Mouse (Mus musculus) heart, postnatal 0 days (tissue): ENCODE results near the gene Ddx3x. TPM values are rescaled to one million over a fixed set of nuclear protein-coding genes. Genes with fewer than 3 reads are reported as not detected.

Experiments
- ATAC-seq: fragments of 200-750 bp; cut with Nextera tagmentation; 2 replicates; pipeline ENCODE4 v1.8.0; 2017; ENCODE audit warnings: low read depth, moderate number of reproducible peaks, moderate library complexity; ENCODE audit not compliant: insufficient read depth
- DNase-seq: peaks from one replicate; pipeline ENCODE4 v3.0.0-alpha.2; 2016; ENCODE audit warnings: low spot score
- H3K27ac ChIP-seq: fragments of 300-500 bp; sonication (generic); 2 replicates; pipeline ENCODE4 v1.5.1; 2014; ENCODE audit warnings: low read depth, mild to moderate bottlenecking
- H3K27me3 ChIP-seq: fragments of 300-500 bp; sonication (generic); 2 replicates; pipeline ENCODE4 v1.6.1; 2014; ENCODE audit warnings: low read length, mixed read lengths; ENCODE audit not compliant: control insufficient read depth, insufficient read depth
- H3K36me3 ChIP-seq: fragments of 300-500 bp; sonication (generic); replicated peaks from 2 replicates; pipeline ENCODE4 v1.6.1; 2014; ENCODE audit warnings: low read length, mixed read lengths; ENCODE audit not compliant: control insufficient read depth, insufficient read depth
- H3K4me1 ChIP-seq: fragments of 300-500 bp; sonication (generic); 2 replicates; pipeline ENCODE4 v1.6.1; 2014; ENCODE audit warnings: antibody characterized with exemption; ENCODE audit not compliant: control insufficient read depth, insufficient read depth
- H3K4me2 ChIP-seq: fragments of 300-500 bp; sonication (generic); 2 replicates; pipeline ENCODE4 v1.6.1; 2014; ENCODE audit warnings: low read depth, mild to moderate bottlenecking, low read length, moderate library complexity
- H3K4me3 ChIP-seq: fragments of 300-500 bp; sonication (generic); 2 replicates; pipeline ENCODE4 v1.5.1; 2014; ENCODE audit warnings: low read depth, low read length
- H3K9ac ChIP-seq: fragments of 300-500 bp; sonication (generic); replicated peaks from 2 replicates; pipeline ENCODE4 v1.6.1; 2014; ENCODE audit warnings: low read depth, low read length, mixed read lengths
- H3K9me3 ChIP-seq: fragments of 300-500 bp; sonication (generic); replicated peaks from 2 replicates; pipeline ENCODE4 v1.6.1; 2016; ENCODE audit warnings: low read length; ENCODE audit not compliant: control insufficient read depth
- CTCF ChIP-seq: IDR thresholded peaks from 2 replicates; pipeline ENCODE4 v1.5.1; 2016; ENCODE audit warnings: antibody characterized with exemption, control low read depth, low read depth
- EP300 ChIP-seq: IDR thresholded peaks from 2 replicates; pipeline ENCODE4 v1.6.1; 2016; ENCODE audit warnings: antibody characterized with exemption, low read depth
- WGBS: fragments of 180-500 bp; shearing (Covaris S2); extraction: QIAGEN DNeasy Blood & Tissue Kit; methylation state at CpG from one replicate; pipeline ENCODE4 v1.1.7; 2014; 5-methylcytosine and 5-hydroxymethylcytosine counted together
- polyA plus RNA-seq: library from polyadenylated mRNA; unstranded; fragments of >200 nt; fragmentation: Nextera tagmentation; extraction: Ambion mirVana; gene quantifications from 2 replicates; pipeline ENCODE4 v1.2.1, GENCODE M21; 2015
- total RNA-seq: library from RNA; depleted of rRNA; stranded (reverse); fragments of >200 nt; gene quantifications from 2 replicates; pipeline ENCODE4 v1.2.3, GENCODE M21; 2014; ENCODE audit warnings: low replicate concordance

Ddx3x gene
- total and polyA plus RNA-seq, 2 experiments from 2014 or later, result 61.2 to 65.9 TPM

GRCm38 (mm10) chrX:13254273-13254672, 26.5 kb upstream of the Ddx3x start:
- TF ChIP-seq EP300, result no peak
- TF ChIP-seq CTCF, result no peak
- Histone ChIP-seq H3K27me3 (no peaks in the 10 kb centered on the region), H3K4me3 (no peak overlapping the region), H3K27ac (no peak overlapping the region), H3K9me3 (no peaks in the 10 kb centered on the region), H3K4me1 (no peaks in the 10 kb centered on the region), H3K4me2 (no peak overlapping the region), H3K9ac (no peak overlapping the region), H3K36me3 (no peaks in the 10 kb centered on the region)
- ATAC-seq, result no peak
- DNase-seq, result no peak
- WGBS, result 70% methylated on average over 3 of the region's 3 CpGs

DNA sequence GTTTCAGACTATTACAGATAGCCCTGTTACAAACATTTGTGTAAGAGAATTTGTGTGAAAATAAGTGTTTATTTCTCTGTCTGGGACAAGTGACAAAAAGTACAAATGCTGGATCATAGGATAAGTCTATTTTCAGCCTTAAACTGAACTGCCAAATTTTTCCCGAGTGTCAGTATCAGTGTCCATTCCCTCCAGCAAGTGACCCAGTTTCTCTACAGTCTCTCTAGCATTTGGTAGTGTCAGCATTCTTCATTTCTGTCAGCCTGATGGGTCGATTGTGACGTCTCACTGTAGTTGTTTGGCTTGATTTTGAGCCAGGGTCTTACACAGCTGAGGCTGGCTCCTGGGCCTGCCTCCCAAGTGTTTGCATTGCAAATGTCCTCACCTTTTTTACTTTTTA, 17.4 kb upstream of the Ddx3x start:
- WGBS, result 54% methylated on average over 3 of the region's 3 CpGs
- H3K9me3 ChIP-seq, result no peaks in the 10 kb centered on the region

DNA sequence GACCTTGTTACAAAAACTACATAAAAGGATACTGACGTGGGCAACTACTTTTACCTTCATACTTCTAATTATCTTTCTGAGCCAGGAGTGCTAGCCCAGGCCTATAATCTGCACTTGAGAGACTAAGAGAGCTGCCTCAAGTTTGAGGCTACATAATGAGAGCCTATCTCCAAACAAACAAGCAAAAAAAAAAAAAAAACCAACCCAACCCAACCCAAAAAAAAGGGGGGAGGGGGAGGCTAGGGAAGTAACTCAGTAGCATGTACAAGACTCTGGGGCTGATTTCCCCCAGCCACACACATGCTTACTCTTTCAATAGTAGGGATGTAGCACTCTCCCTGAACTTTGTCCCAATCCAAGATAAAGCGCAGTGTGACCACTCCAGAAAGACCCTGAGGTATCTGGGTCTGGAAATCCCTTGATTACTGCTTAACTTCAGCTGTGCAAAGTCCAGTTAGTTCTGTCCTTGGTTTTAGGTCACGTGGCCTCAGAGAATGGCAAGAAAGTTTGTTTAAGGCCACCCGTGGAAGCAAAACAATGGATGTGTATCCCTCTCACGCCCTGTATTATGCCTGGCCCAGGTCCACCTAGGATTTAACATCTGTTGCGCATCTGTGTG, 5.1 kb upstream of the Ddx3x start:
- no peaks in the 10 kb centered on the region for H3K27me3 ChIP-seq
- TF ChIP-seq EP300 (no peak), CTCF (no peak)
- H3K4me2 ChIP-seq, result no peak overlapping the region
- no peak for ATAC-seq
- WGBS, result 63% methylated on average over 6 of the region's 6 CpGs
- H3K9me3 ChIP-seq, result no peaks in the 10 kb centered on the region
- H3K9ac ChIP-seq, result no peak overlapping the region
- no peak overlapping the region for H3K4me3 ChIP-seq
- DNase-seq, result no peak
- no peaks in the 10 kb centered on the region for H3K36me3 ChIP-seq
- no peaks in the 10 kb centered on the region for H3K4me1 ChIP-seq
- H3K27ac ChIP-seq, result no peak overlapping the region

More for the DNA sequence above, 17.4 kb upstream of the Ddx3x start:
- DNase-seq, result no peak
- H3K27ac ChIP-seq, result no peak overlapping the region
- H3K27me3 ChIP-seq, result no peaks in the 10 kb centered on the region
- H3K36me3 ChIP-seq, result no peaks in the 10 kb centered on the region
- ATAC-seq, result no peak
- no peak overlapping the region for H3K4me3 ChIP-seq
- H3K4me2 ChIP-seq, result no peak overlapping the region
- TF ChIP-seq EP300, result no peak
- TF ChIP-seq CTCF, result no peak
- H3K9ac ChIP-seq, result no peak overlapping the region
- H3K4me1 ChIP-seq, result no peaks in the 10 kb centered on the region

DNA sequence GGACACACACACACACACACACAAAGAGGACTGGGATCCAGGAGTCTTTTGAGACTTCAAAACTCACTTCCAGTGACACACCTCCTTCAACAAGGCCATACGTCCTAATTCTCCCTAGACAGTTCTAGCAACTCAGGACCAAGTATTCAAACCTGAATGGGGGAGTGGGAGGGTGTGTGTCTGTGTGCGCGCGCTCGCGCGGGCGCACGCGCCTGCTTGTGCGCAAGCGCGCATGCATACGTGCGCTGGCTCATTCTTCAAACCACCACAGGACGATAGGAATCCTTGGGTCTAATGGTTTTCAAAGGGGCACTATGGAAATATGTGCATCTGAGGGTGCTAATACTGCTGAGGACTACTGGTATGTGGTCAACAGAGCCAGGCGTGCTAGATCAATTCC, 1.8 kb upstream of the Ddx3x start:
- DNase-seq, result no peak
- Histone ChIP-seq H3K4me1 (no peaks in the 10 kb centered on the region), H3K9ac (no peak overlapping the region), H3K9me3 (no peaks in the 10 kb centered on the region), H3K36me3 (no peaks in the 10 kb centered on the region; the same call in 1 of the 2 replicates), H3K27me3 (no peaks in the 10 kb centered on the region), H3K27ac (no peak overlapping the region), H3K4me3 (no peak overlapping the region), H3K4me2 (no peak overlapping the region)
- no peak for ATAC-seq
- TF ChIP-seq EP300, result no peak
- TF ChIP-seq CTCF, result no peak
- 75% methylated on average over 17 of the region's 17 CpGs for WGBS

DNA sequence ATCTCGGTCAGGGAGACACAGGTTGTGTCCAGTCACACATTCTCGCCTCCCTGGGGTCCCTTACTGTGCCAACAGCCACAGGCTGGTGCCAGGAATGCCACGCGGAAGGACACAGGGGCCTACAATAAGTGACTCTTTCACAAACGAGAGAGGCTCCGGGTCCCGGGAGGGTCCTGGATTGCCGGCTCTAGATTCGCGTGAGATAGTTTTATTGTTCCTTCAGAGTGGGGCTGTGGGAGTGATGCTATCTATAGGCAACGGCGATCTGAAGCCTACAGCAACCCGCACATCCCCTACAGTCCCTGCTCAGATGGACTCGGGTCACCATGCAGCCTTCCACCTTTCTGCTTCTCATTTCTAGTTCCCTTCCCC, 747 bp upstream of the Ddx3x start:
- WGBS, result 5% methylated on average over 14 of the region's 14 CpGs
- Histone ChIP-seq H3K4me2 (peak overlapping the region; percentile 59), H3K4me3 (peak overlapping the region; percentile 99), H3K9ac (peak overlapping the region; percentile 99), H3K27me3 (no peaks in the 10 kb centered on the region), H3K27ac (peak overlapping the region; percentile 100), H3K4me1 (peaks cover 3% of the 10 kb centered on the region; the same call in 1 of the 2 replicates), H3K9me3 (no peaks in the 10 kb centered on the region), H3K36me3 (peaks cover 6% of the 10 kb centered on the region; the same call in 1 of the 2 replicates)
- ATAC-seq, result no peak
- DNase-seq, result no peak
- TF ChIP-seq CTCF (no peak), EP300 (no peak)
